Mouse (Mus musculus): Measurements from ENCODE around the gene Rprd1b.

GRCm38 (mm10) chr2:158101768-158102167 is 73.5 kb downstream of the Rprd1b start:
- TF ChIP-seq GATA1 (IDR thresholded peaks at IDR 0.05; ENCODE audit: borderline replicate concordance, low read length) (no peak), FLI1 (IDR thresholded peaks at IDR 0.05; ENCODE audit: low read length) (no peak)
